Mouse (Mus musculus) CH12F3 (cell line): Measurements from ENCODE around the gene Uroc1.

Experiments used
- in situ Hi-C: fragments of 300-500 bp; cut with MboI; formaldehyde crosslinking; loops from 2 replicates; pipeline ENCODE4 v1.14.3; 2020; ENCODE audit warnings: low sequenced_read_pairs

Gene Uroc1

DNA sequence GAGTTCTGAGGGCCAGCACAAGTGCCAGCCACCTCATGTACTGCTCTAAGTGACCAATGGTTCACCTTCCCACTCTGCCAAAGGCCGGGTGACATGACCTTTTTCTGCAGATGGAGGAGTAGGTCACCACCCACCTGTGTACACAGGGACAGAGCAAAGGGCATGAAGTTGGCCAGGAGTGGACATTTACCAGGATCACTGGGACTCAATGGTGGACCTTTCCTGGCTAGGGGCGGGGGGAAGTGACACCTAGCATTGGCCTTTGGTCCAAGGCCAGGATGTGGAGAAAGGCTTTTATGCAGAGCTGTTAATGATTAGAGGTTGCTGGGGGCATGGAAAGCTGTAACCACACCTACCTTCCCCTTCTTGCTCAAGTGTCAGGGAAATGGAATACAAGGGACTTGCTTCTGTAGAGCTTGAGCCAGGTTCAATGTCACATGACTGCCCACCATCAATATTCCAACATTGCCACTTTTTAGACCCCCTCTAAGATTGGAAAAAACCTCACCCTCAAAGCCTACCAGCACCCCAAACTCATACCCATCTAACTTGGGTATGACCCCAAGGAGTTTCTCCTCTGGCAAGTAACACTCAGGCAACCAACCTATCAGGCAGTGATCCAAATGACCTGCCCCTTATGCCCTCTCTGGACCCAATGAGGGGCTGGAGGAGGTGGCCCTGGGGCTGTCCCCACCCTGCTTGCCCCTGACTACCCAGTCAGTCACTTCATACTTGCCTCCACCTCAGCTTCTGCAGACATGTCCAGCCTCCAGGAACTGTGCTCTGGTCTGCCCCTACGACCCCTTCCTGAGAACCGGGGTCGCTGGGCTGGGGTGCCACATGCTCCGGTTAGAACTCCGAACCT is at the start of gene Uroc1:
TSS of gene Uroc1 (plus strand) at position 724 of the 865 bp plus-strand sequence.
- in situ Hi-C loops, result loop anchor here (25.0 kb wide), 1 partner anchor 645 kb away; no protein-coding TSS in a partner anchor

DNA sequence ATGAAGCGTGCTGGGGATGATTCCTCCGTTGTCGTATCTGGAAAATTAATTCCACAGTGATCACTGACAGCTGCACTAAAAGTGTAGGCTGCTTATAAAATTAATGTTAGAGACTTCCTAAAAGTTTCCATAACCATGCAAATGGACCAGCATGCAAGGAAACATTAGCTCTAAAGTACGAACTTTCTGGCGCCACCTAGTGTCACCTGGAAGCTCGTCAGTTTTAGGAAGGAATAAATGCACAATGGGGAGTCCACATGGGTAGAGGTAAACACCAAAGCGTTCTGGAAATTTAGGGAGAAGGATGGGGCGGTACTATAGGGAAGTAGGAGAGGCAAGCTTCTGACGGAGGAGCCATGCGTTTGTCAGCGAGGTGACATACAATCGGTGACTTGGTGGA is 44.8 kb upstream of the Uroc1 start:
- in situ Hi-C loops, result no loop called here

DNA sequence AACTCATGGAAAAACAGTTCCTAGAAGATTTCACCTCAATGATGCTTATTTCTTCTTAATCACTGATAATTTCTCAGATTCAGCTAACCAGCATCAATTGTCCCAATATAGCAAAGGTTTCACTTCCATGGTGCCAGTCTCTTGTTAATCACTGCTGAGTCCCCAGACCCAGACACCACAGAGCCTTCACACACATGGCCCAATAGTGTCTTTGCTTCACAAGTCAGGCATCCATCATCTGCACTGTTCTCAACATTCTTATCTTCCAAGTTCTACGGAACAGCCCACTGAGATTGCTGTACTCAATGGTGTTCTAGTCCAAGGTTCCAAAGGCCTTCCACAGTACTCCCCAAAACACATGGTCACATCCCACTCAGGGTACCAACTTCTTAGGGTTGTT is 32.2 kb upstream of the Uroc1 start, which contains the start of gene BC048671:
TSS of gene BC048671 (plus strand) at position 301 of the 400 bp plus-strand sequence.
- in situ Hi-C loops, result no loop called here

DNA sequence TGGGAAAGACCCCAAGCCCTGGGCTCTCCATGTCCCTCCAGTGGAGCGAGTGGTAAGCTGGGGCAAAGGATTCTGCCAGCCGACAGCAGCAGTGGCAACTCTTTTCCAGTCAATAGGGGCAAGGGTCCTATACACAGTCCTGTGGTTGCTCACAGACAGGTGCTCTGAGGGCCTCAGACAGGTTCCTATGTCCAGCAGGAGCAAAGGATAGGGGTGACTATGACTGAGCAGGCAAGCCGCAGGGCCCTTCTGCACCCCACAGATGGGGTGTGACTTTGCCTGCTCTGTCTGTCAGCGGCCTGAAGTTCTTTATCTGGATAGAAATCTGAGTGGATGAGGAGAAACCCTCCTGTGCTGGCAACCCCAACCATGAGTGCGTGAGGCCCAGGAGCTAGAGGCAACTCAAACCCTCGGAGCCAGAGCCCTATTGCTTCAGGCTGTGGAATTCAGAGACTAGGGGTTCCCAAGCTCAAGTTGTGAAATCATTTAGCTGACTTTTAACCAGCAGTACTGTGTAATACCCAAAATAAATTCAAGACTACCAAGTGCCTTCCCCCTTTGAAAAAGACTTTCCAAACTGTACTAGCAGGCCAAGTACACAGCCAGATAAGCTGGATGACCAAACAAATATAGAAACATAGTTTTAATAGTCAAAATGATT is 26.6 kb upstream of the Uroc1 start:
- in situ Hi-C loops, result no loop called here

DNA sequence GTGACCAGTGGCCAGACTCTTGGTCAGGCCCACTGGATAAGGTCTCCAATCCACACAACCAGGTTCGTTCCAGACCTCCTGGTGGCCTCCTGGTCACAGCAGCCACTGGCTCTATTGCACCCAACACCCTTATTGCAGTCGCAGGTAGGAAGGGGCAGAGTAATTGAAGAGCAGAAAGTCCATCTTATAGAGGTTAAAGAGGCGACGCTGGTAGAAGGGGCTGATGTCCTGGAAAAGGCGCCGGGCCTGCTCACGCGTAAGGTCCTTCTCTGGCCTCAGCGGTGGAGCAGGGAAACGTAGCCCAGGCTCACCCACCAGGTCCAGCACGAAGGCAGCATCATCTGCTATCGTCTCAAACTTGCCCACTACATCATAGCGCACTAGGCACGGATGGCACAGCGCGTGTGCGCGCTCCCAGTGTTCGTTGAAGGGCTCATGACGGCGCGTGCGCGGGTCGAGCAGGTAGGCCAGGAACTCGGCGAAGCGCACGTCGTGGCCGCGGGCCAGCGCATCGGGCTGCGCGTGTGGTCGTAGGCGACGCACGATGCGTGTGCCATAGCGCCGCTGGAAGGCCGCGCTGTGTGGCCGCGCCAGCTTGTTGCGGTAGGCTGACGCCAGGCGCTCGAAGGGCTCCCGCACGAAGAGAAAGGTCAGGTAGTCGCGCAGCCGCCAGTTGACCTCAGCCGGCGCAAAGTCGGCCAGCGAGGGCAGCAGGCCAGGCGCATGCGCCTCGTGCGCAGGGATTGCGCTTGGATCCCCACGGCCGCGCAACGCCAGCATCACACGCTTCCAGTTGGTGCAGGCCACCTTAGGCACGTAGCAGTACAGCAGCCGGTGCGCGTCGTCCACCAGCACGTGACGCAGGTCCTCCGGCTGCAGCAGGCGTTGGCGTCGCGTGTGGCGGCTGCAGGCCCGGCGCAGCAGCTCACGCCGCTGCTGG is 24.0 kb upstream of the Uroc1 start:
- in situ Hi-C loops, result no loop called here

DNA sequence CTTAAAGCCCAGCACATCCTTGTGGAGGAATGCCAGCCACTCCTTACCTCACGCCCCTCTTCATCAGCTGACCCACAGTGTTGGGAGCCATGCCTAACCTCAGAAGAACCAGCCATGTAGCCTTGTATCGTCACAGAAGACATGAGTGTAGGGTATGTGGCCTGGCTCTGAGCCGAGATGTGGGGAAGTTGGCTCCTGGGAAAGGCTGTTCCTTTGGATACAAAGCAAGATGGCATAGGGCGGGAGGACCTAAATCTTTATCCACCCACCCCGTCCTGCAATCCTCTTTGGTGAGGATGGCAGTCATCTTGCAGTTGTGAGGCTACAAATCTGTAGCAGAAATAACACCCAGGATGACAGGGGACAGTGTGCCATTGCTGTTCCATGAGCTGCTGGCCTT is 17.1 kb upstream of the Uroc1 start:
- in situ Hi-C loops, result no loop called here

DNA sequence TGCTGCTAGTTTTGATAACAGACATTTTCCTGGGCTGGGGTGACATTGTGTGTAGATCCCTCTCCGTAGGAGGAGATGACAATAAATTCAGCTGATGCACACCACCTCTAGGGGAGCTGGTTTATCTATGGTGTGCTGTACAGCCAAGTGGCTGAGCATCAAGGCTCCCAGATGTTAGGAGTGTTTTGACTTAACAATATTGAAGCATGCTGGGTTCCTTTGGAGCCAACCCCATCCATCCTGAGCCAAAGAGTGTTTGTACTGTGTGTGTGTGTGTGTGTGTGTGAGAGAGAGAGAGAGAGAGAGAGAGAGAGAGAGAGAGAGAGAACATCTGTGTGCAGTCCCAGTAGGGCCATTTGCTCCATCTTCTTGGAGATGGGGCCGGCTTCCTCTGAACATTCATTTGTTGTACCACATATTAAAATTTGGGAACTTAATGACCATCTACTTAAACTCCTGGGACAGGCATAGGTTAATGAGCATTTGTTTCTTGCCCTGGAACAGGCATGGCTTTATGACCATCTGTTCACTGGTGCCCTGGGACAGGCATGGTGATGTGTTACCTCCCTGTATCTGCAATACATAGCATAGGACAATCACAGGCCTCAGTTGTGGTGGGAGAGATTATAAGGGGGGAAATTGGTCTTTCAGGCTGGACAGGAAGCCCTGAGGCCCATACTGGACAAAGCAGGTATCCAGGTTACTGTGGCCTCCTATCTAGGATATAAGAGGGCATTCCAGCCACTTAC is 15.4 kb upstream of the Uroc1 start:
- in situ Hi-C loops, result no loop called here

DNA sequence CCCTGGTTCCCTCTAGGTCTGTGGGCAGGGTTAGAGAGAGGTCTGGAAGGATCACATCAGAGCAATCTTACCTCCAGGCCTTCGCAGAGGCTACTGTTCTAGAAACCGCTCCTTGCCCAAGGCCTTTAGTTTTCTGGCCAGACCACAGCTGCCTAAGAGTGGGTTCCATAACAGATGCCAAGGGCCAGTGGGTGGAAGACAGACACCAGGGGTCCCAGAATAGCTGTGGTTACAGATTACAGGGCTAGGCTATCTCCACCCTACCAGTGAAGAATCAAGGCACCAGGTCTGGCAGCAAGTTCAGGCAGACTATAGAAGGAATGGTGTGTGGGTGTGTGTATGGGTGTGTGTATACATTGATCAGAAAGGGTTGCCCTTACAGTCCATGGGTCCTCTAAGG is 14.1 kb upstream of the Uroc1 start:
- in situ Hi-C loops, result no loop called here

DNA sequence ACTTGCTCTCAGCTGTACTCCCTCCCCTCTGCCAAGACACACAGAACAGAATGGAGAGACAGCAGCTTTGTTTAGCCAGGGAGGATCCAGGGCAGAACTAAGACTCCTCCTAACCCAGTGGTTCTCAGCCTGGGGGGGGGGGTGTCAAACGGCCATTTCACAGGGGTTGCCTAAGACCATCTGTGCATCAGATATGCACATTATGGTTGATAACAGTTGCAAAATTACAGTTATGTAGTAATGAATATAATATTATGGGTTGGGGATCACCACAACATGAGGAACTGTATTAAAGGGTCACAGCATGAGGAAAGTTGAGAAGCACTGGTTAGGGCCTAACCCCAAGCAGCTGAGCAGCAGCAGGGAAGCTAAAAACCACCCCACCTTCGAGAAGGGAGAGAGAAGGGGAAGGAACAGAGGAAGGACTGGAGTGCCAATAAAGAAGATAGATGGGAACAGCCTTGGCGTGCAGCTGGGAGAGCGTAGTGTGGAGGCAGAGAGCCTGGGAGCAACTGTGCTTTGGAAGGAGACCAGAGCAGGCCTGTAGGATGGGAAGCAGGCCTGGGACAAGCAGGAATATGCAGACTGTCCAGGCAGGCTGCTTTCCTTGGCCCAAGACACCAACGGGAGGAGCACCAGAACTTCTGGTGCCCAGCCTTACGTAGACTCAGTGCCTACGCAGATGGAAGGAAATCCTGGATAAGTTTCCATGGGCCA is 13.5 kb upstream of the Uroc1 start:
- in situ Hi-C loops, result no loop called here

DNA sequence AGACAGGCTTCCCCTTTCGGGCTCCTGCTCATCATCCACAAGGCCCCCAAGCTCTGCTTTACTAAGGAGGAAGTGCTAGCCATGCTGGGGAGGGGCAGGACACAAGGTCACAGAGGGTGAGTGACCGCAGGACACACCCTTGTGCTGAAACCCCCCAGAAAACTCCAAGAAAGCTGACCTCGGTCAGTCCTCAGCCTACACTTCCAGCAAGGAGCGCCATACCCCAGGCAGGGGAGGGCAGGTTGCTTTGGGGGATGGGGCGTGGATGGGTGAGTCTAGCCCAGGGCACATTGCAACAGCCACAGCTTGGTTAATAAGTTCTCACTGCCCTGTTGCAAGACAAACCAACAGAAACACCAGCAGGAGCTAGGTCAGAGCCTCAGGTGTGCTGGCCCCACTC is 12.7 kb upstream of the Uroc1 start:
- in situ Hi-C loops, result no loop called here

DNA sequence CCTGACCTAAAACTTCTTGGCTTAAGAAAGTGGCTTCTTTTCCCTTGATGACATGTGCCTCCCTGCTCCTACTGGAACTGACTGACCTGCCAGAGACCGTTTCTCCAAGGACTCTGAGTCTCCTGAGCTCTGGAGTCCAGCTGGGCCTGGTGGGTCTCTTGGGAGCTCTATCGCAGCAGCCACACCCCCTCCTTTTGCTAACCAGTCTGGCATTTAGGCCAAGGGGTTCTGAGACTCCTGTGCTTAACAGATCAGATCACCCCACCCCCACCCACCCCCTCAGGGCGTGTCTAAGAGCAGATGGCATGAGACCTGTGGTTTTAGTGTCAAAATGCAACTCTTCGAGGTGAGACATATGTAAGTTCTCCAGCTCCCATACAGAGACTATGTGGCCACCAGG is 11.3 kb upstream of the Uroc1 start:
- in situ Hi-C loops, result no loop called here

DNA sequence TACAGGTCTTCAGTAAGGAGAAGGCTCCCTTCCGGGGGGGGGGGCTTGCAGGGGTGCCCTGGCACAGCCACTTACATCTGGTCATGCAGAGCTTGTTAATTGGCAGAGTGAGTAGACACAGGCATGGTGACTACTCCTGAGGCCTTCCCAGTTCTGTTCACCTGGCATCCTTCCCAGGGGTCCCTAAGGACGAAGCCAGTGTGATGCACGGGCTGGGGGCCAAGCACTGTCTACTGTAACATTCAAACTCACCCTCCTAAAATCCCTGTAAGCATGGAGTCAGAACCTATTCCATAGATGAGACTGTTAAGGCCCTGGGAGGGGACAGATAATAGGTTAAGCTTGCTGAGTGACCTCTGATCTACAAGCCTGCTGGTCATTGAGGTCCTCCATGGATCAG is 9.1 kb upstream of the Uroc1 start:
- in situ Hi-C loops, result no loop called here

DNA sequence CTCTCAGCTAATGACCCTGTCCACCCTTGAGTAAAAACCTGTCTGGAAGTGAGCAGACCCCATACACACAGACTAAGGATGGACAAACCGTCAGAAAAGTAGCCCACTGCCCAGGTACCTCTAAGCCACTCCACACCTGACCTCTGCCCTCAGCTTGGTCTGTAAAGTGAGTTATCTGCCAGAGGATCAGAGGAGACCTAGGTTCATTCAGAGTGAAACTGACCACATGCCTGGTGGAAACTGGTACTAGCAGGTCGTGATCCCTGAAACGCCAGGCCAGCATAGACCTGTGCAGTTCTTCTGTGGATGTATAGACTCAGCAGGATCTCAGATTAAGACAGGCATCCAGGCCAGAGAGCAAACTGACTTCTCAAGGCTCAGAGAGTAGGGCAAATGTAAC is 8.6 kb upstream of the Uroc1 start:
- in situ Hi-C loops, result no loop called here

DNA sequence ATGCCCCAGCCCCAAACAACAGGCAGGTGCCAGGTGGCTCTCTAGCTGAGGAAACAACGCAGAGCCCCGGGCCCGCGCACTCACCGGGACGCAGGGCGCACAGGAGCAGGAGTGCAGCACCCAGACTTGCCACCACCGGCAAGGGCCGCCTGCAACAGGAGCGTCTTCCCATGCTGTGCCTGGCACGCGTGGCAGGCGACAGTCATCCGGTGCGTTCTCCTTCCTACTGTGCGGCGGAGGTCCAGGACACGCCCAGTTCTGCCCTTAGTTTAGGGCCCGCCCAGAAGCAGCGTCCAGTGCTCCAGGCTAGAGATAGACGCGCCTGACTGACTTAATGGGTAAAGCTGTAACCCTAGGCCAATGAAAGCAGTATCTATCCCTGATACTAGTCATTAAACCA is 8.1 kb upstream of the Uroc1 start, which contains the start of gene Chst13:
TSS of gene Chst13 (minus strand) at position 195 of the 400 bp plus-strand sequence.
- in situ Hi-C loops, result loop anchor here (25.0 kb wide), 1 partner anchor 638 kb away; no protein-coding TSS in a partner anchor

DNA sequence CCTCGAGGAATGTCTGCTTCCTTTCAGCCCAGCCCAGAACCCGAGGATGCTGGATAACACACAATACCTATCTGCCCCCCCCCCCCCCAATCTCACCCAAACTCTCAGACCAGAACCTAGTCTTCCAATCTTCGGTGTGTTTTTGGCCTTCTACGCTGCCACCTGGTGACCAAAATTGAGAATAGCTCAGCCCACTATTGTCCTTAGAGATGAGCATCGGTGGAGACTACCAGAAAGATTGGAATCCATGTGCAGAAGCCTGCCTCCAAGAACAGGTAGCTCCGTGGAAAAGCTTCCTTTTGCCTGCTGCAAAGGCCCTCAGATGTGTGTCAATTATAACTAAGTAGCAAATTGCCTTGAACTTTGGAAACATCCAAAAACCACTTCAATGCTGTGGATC is 5.4 kb upstream of the Uroc1 start:
- in situ Hi-C loops, result loop anchor here (25.0 kb wide), 1 partner anchor 640 kb away; no protein-coding TSS in a partner anchor

DNA sequence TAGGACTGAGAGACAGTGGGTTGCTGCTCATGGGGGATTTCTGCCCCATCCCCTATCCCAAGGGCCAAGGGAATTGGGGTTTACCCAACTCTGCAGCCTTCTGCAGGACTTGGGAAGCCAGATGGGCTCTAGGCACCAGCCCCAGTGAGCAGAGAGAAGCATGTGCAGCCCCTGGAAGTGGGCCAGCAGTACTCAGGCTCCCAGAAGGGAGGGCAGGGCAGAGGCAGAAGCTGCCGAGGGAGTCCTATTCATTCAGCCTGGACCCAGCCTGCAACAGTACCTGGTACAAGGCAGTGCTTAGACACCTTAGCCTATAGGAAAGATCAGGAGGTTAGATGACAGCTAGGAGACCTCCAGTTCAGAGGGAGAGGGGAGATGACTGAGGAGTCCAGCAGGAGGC is 3.1 kb upstream of the Uroc1 start:
- in situ Hi-C loops, result loop anchor here (25.0 kb wide), 1 partner anchor 643 kb away; no protein-coding TSS in a partner anchor

DNA sequence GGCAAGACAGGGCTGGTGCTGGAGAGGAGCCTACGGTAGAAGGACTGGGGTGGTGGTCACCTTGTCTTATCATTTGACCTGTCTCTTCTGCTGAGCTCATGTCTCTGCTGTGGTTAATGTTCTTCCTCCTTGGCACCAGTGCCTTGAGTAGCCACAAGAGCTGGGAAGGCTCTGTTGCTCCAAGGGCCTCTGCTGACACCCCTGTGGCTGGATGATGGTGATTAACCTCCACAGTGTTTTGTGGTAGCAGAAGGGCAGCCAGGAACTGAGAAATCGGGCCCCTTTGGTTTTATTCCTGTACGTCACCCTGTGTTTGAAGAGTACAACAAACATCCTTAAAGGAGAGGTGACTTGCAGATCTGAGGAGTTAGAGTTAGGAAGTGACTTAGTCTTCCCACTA is 1.2 kb downstream of the Uroc1 start:
- in situ Hi-C loops, result loop anchor here (25.0 kb wide), 1 partner anchor 647 kb away; no protein-coding TSS in a partner anchor

DNA sequence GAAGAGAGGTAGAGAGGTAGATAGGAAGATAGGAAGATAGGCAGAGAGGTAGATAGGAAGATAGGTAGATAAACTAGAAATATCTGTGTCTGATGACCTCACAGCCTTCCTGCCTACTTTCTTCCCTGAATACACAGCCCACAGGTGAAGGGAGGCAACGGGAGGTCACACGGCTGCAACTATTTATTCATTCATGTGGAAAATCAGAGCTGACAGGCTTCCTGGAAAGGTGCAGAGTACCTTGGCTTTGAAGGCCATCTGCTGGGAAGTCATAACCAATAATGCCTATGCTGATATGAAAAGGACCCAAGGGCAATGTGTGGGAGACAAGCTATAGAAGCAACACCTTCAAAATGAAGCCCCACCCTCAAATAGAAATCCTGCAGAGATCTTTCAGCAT is 9.3 kb downstream of the Uroc1 start:
- in situ Hi-C loops, result loop anchor here (25.0 kb wide), 1 partner anchor 655 kb away; no protein-coding TSS in a partner anchor

DNA sequence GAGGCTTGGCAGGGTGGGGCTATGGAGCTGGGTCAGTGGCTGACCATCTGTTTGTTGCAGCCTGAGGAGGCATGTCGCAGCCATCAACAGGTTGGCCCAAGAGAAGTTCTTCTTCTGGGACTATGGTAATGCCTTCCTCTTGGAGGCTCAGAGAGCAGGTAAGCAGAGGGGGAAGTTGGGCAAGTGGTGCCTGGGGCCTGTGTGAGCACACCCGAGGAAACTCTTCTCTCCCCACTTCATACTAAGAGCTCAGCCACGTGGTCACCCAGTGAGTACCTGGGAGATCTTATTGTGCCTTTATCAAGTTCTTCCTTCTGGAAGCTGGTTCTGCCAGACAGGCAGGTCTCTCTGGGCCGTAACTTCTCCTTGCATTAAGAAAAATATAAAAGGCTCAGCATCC is 14.1 kb downstream of the Uroc1 start:
- in situ Hi-C loops, result loop anchor here (25.0 kb wide), 1 partner anchor 660 kb away; no protein-coding TSS in a partner anchor
